Mouse (Mus musculus): ENCODE measurements around the gene Eif4e2.

DNA sequence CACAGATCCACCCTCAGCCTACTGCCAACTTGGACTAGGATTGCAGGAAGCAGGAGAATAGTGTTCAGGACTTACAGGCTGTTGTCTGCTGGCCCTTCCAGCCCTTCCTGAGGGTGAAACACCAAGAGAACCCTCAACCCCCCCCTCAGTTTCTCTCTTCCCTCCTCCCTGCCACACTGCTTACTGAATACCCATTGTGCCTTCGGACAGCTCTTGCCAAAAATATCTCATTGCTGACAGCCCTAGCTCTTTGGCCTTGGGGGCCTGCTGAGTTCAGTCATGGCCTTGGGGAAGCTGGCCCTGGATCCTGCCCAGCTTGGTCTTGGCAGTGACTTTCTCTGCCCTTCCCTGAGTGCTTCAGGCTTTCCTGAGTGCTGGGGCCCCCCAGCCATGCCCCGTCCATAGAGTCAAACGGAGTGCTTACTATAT is 59.8 kb downstream of the Eif4e2 start:
- no peak for TF ChIP-seq CTCF (IDR thresholded peaks at IDR 0.05)
- no peak for TF ChIP-seq EP300 (IDR thresholded peaks at IDR 0.05)
